Mouse (Mus musculus): ENCODE results near the gene Oas1e. TPM values are rescaled to one million over a fixed set of nuclear protein-coding genes. Genes with fewer than 3 reads are reported as not detected.

Gene Oas1e
- total and polyA plus RNA-seq, 3 experiments, result not detected

DNA sequence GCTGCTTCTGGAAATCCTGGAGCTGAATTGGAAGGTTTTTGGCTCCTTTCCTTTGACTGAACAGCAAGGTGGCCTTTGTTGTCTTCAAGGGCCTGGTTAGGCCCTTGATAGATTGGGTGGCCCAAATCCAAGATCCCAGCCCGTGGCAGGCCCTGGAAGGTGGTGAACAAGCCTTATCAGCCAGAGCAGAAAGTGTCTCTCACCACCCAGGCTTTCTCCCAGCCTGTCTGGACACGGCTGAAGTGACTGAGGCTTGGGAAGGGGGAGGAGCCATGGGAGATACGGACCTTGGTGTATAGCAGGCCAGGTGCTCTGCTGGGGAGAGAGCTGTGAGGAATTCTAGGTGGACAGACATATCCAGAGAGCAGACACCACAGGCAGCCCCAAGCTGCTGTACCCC lies 25.9 kb downstream of the Oas1e start:
- Histone ChIP-seq H3K36me3 (ENCODE audit: control insufficient read depth, insufficient read depth, low read length) (no peaks in the 10 kb centered on the region), H3K4me1 (ENCODE audit: control insufficient read depth, insufficient read depth, low read length) (no peaks in the 10 kb centered on the region), H3K27me3 (ENCODE audit: control insufficient read depth, insufficient read depth, low read length) (no peaks in the 10 kb centered on the region), H3K79me2 (replicated peaks; ENCODE audit: control insufficient read depth, insufficient read depth, low read length) (no peaks in the 10 kb centered on the region), H3K4me3 (no peak overlapping the region), H3K27ac (no peak overlapping the region), H3K9ac (ENCODE audit: low read depth, low read length) (no peak overlapping the region)
- WGBS, result 38% methylated on average over 3 of the region's 3 CpGs
- intact Hi-C loops (cut with DNase I), result no loop called here
- TF ChIP-seq EP300 (IDR thresholded peaks at IDR 0.05; ENCODE audit: insufficient read depth, low read depth, low read length) (no peak), POLR2A (IDR thresholded peaks at IDR 0.05; ENCODE audit: insufficient read depth, low read depth, low read length) (no peak), CTCF (IDR thresholded peaks at IDR 0.05) (no peak)
- no peak for DNase-seq

DNA sequence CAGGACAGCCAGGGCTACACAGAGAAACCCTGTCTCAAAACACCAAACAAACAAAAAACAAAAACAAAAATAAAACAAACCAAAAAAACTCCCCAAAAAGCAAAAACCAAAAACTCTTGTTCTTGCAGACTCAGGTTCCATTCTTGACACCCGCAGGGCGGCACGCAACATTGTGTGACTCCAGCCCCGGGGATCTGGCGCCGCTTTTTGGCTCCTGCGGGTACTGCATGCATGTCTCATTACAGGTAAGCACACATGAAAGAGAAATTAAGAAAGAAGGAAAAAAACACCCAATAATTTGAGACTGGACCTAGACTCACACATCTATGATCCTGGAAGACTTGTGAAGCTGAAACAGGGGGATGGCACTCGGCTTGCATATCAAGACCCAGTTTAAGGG lies 30.3 kb downstream of the Oas1e start:
- Histone ChIP-seq H3K27me3 (ENCODE audit: control insufficient read depth, insufficient read depth, low read length) (no peaks in the 10 kb centered on the region), H3K9ac (ENCODE audit: low read depth, low read length) (no peak overlapping the region), H3K27ac (no peak overlapping the region), H3K4me3 (no peak overlapping the region), H3K36me3 (ENCODE audit: control insufficient read depth, insufficient read depth, low read length) (no peaks in the 10 kb centered on the region), H3K79me2 (replicated peaks; ENCODE audit: control insufficient read depth, insufficient read depth, low read length) (no peaks in the 10 kb centered on the region), H3K4me1 (ENCODE audit: control insufficient read depth, insufficient read depth, low read length) (no peaks in the 10 kb centered on the region)
- 63% methylated on average over 8 of the region's 8 CpGs for WGBS
- no peak for TF ChIP-seq POLR2A (IDR thresholded peaks at IDR 0.05; ENCODE audit: insufficient read depth, low read depth, low read length)
- TF ChIP-seq CTCF (IDR thresholded peaks at IDR 0.05), result no peak
- no peak for TF ChIP-seq EP300 (IDR thresholded peaks at IDR 0.05; ENCODE audit: insufficient read depth, low read depth, low read length)
- intact Hi-C loops (cut with DNase I), result no loop called here
- DNase-seq, result no peak

DNA sequence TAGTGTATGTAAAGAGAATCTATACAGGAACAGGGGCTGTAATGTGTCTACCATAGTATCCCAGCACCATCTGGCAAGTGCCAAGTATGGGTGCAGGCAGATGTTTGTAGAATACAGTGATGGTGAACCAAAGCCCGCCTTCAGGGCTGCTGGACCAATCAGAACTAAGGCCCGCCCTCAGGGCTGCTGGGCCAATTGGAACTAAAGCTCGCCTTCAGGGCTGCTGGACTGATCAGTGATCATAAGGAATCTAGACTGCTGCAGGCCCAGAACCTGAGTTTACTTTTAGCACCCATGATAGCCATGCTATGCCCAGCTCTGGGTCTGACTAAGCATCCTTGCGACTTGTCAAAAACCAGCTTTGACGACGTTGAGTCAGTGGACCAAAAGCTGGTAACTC lies 33.4 kb downstream of the Oas1e start:
- no peaks in the 10 kb centered on the region for H3K79me2 ChIP-seq (replicated peaks; ENCODE audit: control insufficient read depth, insufficient read depth, low read length)
- WGBS, result 28% methylated on average over 6 of the region's 6 CpGs
- H3K36me3 ChIP-seq (ENCODE audit: control insufficient read depth, insufficient read depth, low read length), result no peaks in the 10 kb centered on the region
- intact Hi-C loops (cut with DNase I), result no loop called here
- no peaks in the 10 kb centered on the region for H3K4me1 ChIP-seq (ENCODE audit: control insufficient read depth, insufficient read depth, low read length)
- TF ChIP-seq EP300 (IDR thresholded peaks at IDR 0.05; ENCODE audit: insufficient read depth, low read depth, low read length) (no peak), POLR2A (IDR thresholded peaks at IDR 0.05; ENCODE audit: insufficient read depth, low read depth, low read length) (no peak), CTCF (IDR thresholded peaks at IDR 0.05) (no peak)
- H3K9ac ChIP-seq (ENCODE audit: low read depth, low read length), result no peak overlapping the region; the same call in 1 of the 2 replicates
- no peak overlapping the region for H3K4me3 ChIP-seq
- H3K27me3 ChIP-seq (ENCODE audit: control insufficient read depth, insufficient read depth, low read length), result no peaks in the 10 kb centered on the region
- no peak for DNase-seq
- H3K27ac ChIP-seq, result no peak overlapping the region

DNA sequence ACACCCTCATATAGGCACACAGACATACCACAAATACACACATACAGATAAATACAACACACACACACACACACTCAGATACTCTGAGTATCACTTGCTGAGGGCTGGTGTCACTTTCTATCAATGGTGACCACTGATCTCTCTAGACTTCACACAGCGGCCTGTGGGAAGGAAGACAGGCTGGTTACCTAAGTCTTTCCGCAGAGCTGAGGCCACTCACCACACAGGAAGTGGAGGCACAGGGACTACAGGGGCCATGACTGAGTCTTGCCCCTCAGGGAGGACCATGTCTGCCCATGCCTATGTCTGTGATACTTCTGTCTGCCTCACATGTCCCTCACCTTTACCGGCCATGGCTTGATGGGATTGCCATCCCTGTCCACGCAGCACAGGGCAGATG lies 41.1 kb downstream of the Oas1e start:
- DNase-seq, result no peak
- Histone ChIP-seq H3K36me3 (ENCODE audit: control insufficient read depth, insufficient read depth, low read length) (no peaks in the 10 kb centered on the region), H3K27ac (no peak overlapping the region), H3K79me2 (replicated peaks; ENCODE audit: control insufficient read depth, insufficient read depth, low read length) (no peaks in the 10 kb centered on the region), H3K27me3 (ENCODE audit: control insufficient read depth, insufficient read depth, low read length) (no peaks in the 10 kb centered on the region), H3K9ac (ENCODE audit: low read depth, low read length) (no peak overlapping the region), H3K4me1 (ENCODE audit: control insufficient read depth, insufficient read depth, low read length) (peaks cover 2% of the 10 kb centered on the region; the same call in 1 of the 2 replicates), H3K4me3 (no peak overlapping the region)
- TF ChIP-seq EP300 (IDR thresholded peaks at IDR 0.05; ENCODE audit: insufficient read depth, low read depth, low read length) (no peak), POLR2A (IDR thresholded peaks at IDR 0.05; ENCODE audit: insufficient read depth, low read depth, low read length) (no peak), CTCF (IDR thresholded peaks at IDR 0.05) (no peak)
- intact Hi-C loops (cut with DNase I), result no loop called here
- WGBS, result 79% methylated on average over 4 of the region's 4 CpGs

DNA sequence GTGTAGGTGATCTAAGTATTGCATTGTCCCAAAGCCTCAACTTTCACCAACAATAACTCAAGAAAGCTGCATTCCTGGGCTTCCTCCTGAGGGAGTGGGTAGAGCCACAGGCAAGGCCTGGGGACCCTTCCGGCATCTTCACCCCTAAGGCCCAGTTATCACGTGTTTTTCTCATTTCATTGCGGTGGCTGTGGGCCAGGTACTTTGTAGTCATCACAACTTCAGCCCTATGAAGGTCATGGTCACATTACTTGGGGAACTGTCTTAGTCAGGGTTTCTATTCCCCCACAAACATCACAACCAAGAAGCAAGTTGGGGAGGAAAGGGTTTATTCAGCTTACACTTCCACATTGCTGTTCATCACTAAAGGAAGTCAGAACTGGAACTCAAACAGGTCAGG lies 42.5 kb downstream of the Oas1e start:
- H3K4me1 ChIP-seq (ENCODE audit: control insufficient read depth, insufficient read depth, low read length), result peaks cover 2% of the 10 kb centered on the region; the same call in 1 of the 2 replicates
- H3K79me2 ChIP-seq (replicated peaks; ENCODE audit: control insufficient read depth, insufficient read depth, low read length), result no peaks in the 10 kb centered on the region
- no peaks in the 10 kb centered on the region for H3K36me3 ChIP-seq (ENCODE audit: control insufficient read depth, insufficient read depth, low read length)
- DNase-seq, result no peak
- intact Hi-C loops (cut with DNase I), result no loop called here
- H3K4me3 ChIP-seq, result no peak overlapping the region
- no peak overlapping the region for H3K9ac ChIP-seq (ENCODE audit: low read depth, low read length)
- H3K27me3 ChIP-seq (ENCODE audit: control insufficient read depth, insufficient read depth, low read length), result no peaks in the 10 kb centered on the region
- no peak overlapping the region for H3K27ac ChIP-seq
- 65% methylated on average over 3 of the region's 3 CpGs for WGBS
- no peak for TF ChIP-seq CTCF (IDR thresholded peaks at IDR 0.05)
- TF ChIP-seq POLR2A (IDR thresholded peaks at IDR 0.05; ENCODE audit: insufficient read depth, low read depth, low read length), result no peak
- no peak for TF ChIP-seq EP300 (IDR thresholded peaks at IDR 0.05; ENCODE audit: insufficient read depth, low read depth, low read length)

DNA sequence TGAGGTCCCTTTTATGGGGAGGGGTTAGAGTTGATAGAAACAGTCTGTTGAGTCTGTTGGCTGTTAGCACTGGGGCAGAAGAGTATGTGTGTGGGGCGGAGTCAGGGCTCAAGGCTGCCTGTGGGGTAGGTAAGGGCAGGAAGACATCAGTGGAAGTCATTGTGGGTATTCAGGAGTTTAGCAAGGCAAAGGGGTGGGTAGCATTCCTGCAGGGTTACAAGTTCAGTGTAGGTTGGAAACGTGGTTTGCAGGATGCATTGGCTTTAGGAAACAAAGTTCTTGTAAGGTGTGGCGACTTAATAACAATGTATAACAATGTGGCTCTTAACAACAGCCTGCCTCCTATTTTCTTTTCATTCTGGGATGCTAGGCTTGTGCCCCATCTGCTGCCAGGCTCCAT lies 44.1 kb downstream of the Oas1e start:
- DNase-seq, result no peak
- no peaks in the 10 kb centered on the region for H3K36me3 ChIP-seq (ENCODE audit: control insufficient read depth, insufficient read depth, low read length)
- H3K27me3 ChIP-seq (ENCODE audit: control insufficient read depth, insufficient read depth, low read length), result no peaks in the 10 kb centered on the region
- no peaks in the 10 kb centered on the region for H3K79me2 ChIP-seq (replicated peaks; ENCODE audit: control insufficient read depth, insufficient read depth, low read length)
- intact Hi-C loops (cut with DNase I), result no loop called here
- TF ChIP-seq POLR2A (IDR thresholded peaks at IDR 0.05; ENCODE audit: insufficient read depth, low read depth, low read length) (no peak), EP300 (IDR thresholded peaks at IDR 0.05; ENCODE audit: insufficient read depth, low read depth, low read length) (no peak), CTCF (IDR thresholded peaks at IDR 0.05) (no peak)
- 77% methylated on average over 3 of the region's 3 CpGs for WGBS
- peaks cover 3% of the 10 kb centered on the region for H3K4me1 ChIP-seq (ENCODE audit: control insufficient read depth, insufficient read depth, low read length)
- no peak overlapping the region for H3K4me3 ChIP-seq
- no peak overlapping the region for H3K9ac ChIP-seq (ENCODE audit: low read depth, low read length)
- H3K27ac ChIP-seq, result no peak overlapping the region
